Mouse (Mus musculus) kidney, adult 2 months (tissue): Measurements from ENCODE around the gene Spg7.

Experiments used
- CTCF ChIP-seq: fragments of 200-500 bp; conservative IDR thresholded peaks from 2 replicates; pipeline ENCODE4 v1.5.1; 2011; ENCODE audit warnings: low read depth, mild to moderate bottlenecking, control low read depth, low read length, moderate library complexity, mixed read lengths; ENCODE audit not compliant: insufficient read depth, insufficient read length
- POLR2A ChIP-seq: fragments of 200-500 bp; IDR thresholded peaks from one replicate; pipeline ENCODE4 v1.6.1; 2011; ENCODE audit warnings: low read depth, low read length, control low read depth

GRCm38 (mm10) chr8:123117744-123118143, 55.0 kb downstream of the Spg7 start:
- TF ChIP-seq CTCF (no peak), POLR2A (no peak)
